Mouse (Mus musculus) ES-E14 (cell line): ENCODE data around the gene Spag8. TPM values are rescaled to one million over a fixed set of nuclear protein-coding genes. Genes with fewer than 3 reads are reported as not detected.

Source experiments
- DNase-seq: peaks from one replicate; pipeline ENCODE4 v3.0.0-alpha.2; 2013; ENCODE audit warnings: low read depth, low spot score
- H3K27ac ChIP-seq: 2 replicates; pipeline ENCODE4 v1.5.1; 2012; ENCODE audit warnings: low read depth, mild to moderate bottlenecking, low read length, moderate library complexity, mixed read lengths; ENCODE audit not compliant: poor library complexity, insufficient read depth, severe bottlenecking
- H3K36me3 ChIP-seq: 2 replicates; pipeline ENCODE4 v1.6.1; 2012; ENCODE audit warnings: mild to moderate bottlenecking, low read length, moderate library complexity, mixed read lengths; ENCODE audit not compliant: control insufficient read depth, poor library complexity, insufficient read depth, severe bottlenecking
- H3K4me1 ChIP-seq, 2 experiments: fragments of 150-350 bp in 1 of 2; sonication (generic) in 1 of 2; 2 replicates each; pipeline ENCODE4 v1.6.1; 2012; ENCODE audit warnings: low read length in 2 of 2, mild to moderate bottlenecking in 1 of 2, mixed read lengths in 1 of 2; ENCODE audit not compliant: control insufficient read depth in 2 of 2, insufficient read depth in 2 of 2, poor library complexity in 1 of 2
- H3K4me3 ChIP-seq, 2 experiments: fragments of 150-350 bp in 1 of 2; sonication (generic) in 1 of 2; 2 replicates each; pipeline ENCODE4 v1.5.1; 2012; ENCODE audit warnings: low read length in 2 of 2, low read depth in 1 of 2, mild to moderate bottlenecking in 1 of 2, mixed read lengths in 1 of 2; ENCODE audit not compliant: insufficient read depth in 1 of 2, poor library complexity in 1 of 2, severe bottlenecking in 1 of 2
- H3K9ac ChIP-seq: 2 replicates; pipeline ENCODE4 v1.6.1; 2012; ENCODE audit warnings: low read depth, mild to moderate bottlenecking, low read length, mixed read lengths; ENCODE audit not compliant: poor library complexity, insufficient read depth, severe bottlenecking
- H3K9me3 ChIP-seq: fragments of 150-350 bp; sonication (generic); 2 replicates; pipeline ENCODE4 v1.6.1; 2012; ENCODE audit warnings: low read depth, mild to moderate bottlenecking, low read length; ENCODE audit not compliant: control insufficient read depth, insufficient read depth
- CHD2 ChIP-seq: IDR thresholded peaks from 2 replicates; pipeline ENCODE4 v1.6.1; 2014; ENCODE audit warnings: mild to moderate bottlenecking, low read depth, low read length, inconsistent platforms
- HCFC1 ChIP-seq: IDR thresholded peaks from 2 replicates; pipeline ENCODE4 v1.6.1; 2012; ENCODE audit warnings: low read length, inconsistent platforms, borderline replicate concordance; ENCODE audit not compliant: insufficient read depth
- MAFK ChIP-seq: IDR thresholded peaks from 2 replicates; pipeline ENCODE4 v1.6.1; 2014; ENCODE audit warnings: mild to moderate bottlenecking, low read depth, low read length, inconsistent platforms; ENCODE audit not compliant: insufficient read depth
- ZC3H11A ChIP-seq: IDR thresholded peaks from 2 replicates; pipeline ENCODE4 v1.6.1; 2012; ENCODE audit warnings: low read depth, mild to moderate bottlenecking, inconsistent platforms, low read length, borderline replicate concordance
- ZNF384 ChIP-seq: IDR thresholded peaks from 2 replicates; pipeline ENCODE4 v1.6.1; 2012; ENCODE audit warnings: low read depth, low read length, inconsistent platforms
- in situ Hi-C, 2 experiments: fragments of 600-800 bp; cut with MboI; formaldehyde crosslinking; loops; one replicate each; pipeline ENCODE4 v1.15.1; 2025; ENCODE audit warnings: low sequenced_read_pairs in 2 of 2, inconsistent platforms in 1 of 2; ENCODE audit not compliant: unreplicated experiment in 2 of 2
- total RNA-seq: library from RNA; depleted of rRNA; stranded (reverse); fragments of 300-350 nt; gene quantifications from 2 replicates; pipeline ENCODE4 v1.2.3, GENCODE M21; 2012; rRNA removed

Spag8 gene
- total RNA-seq, 1 experiment, result 0.27 TPM

DNA sequence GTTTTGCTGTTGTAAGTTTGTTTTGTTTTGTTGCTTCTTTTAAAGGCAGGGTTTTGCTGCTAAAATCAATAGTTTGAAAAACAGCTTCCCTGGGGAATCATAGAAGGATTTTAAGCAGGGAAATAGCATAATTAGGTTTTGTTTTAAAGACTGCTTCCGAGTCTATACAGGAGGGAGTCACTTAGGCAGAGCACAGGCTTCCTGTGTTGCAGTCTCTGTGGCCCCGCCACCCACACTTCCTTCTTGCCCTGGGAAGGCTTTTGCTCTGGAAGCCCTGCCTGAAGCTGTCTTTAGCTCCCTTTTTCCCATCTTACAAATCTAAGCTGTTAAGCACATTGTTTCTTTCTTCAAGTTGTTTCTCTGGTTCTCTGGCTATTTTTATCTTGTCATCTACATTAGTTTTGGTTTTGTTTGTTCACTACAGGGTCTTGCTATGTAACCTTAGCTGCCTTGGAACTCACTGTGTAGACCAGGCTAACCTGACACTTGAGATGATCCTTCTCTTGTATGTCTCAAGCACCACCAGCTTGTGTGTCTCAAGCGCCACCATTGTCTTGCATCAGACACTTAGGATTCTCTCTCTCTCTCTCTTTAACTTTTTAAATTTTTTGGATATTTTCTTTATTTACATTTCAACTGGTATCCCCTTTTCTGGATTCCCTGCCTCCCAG, 40.2 kb downstream of the Spag8 start:
- no peak overlapping the region for H3K4me3 ChIP-seq
- H3K36me3 ChIP-seq, result no peaks in the 10 kb centered on the region
- H3K9ac ChIP-seq, result no peak overlapping the region
- in situ Hi-C loops, result no loop called here
- no peaks in the 10 kb centered on the region for H3K4me1 ChIP-seq
- no peaks in the 10 kb centered on the region for H3K9me3 ChIP-seq
- DNase-seq, result no peak
- H3K27ac ChIP-seq, result no peak overlapping the region
- TF ChIP-seq HCFC1, result no peak
- TF ChIP-seq MAFK, result no peak
- no peak for TF ChIP-seq ZNF384
- no peak for TF ChIP-seq ZC3H11A
- TF ChIP-seq CHD2, result no peak

- in situ Hi-C loops, result no loop called here
- TF ChIP-seq ZNF384 (no peak), HCFC1 (no peak), CHD2 (no peak), ZC3H11A (no peak), MAFK (no peak)
- Histone ChIP-seq H3K4me3 (no peak overlapping the region), H3K27ac (no peak overlapping the region), H3K4me1 (no peaks in the 10 kb centered on the region), H3K36me3 (no peaks in the 10 kb centered on the region), H3K9me3 (no peaks in the 10 kb centered on the region), H3K9ac (no peak overlapping the region)
- DNase-seq, result no peak
Observed at GRCm38 (mm10) chr4:43612534-43612933, 40.9 kb downstream of the Spag8 start.

- TF ChIP-seq CHD2, result no peak
- H3K27ac ChIP-seq, result no peak overlapping the region
- no peak for DNase-seq
- in situ Hi-C loops, result no loop called here
- H3K4me1 ChIP-seq, result no peaks in the 10 kb centered on the region
- H3K9me3 ChIP-seq, result no peaks in the 10 kb centered on the region
- no peaks in the 10 kb centered on the region for H3K36me3 ChIP-seq
- H3K9ac ChIP-seq, result no peak overlapping the region
- H3K4me3 ChIP-seq, result no peak overlapping the region
Observed at GRCm38 (mm10) chr4:43604751-43605685, 48.4 kb downstream of the Spag8 start.

GRCm38 (mm10) chr4:43604099-43604498, 49.3 kb downstream of the Spag8 start:
- Histone ChIP-seq H3K4me1 (no peaks in the 10 kb centered on the region), H3K9me3 (no peaks in the 10 kb centered on the region), H3K4me3 (no peak overlapping the region), H3K27ac (no peak overlapping the region), H3K9ac (no peak overlapping the region), H3K36me3 (no peaks in the 10 kb centered on the region)
- DNase-seq, result no peak
- in situ Hi-C loops, result no loop called here
- no peak for TF ChIP-seq MAFK

Other genes with a start within 250 kb of the Spag8 start
- 0.27 and 0.37 TPM in 2 replicates for gene Fam166b, start 224.5 kb downstream of the Spag8 start, total RNA-seq
- 11.0 and 12.4 TPM in 2 replicates for gene Tesk1, start 211.7 kb downstream of the Spag8 start, total RNA-seq
- gene Cd72, start 199.0 kb downstream of the Spag8 start, total RNA-seq, result 0.40 and 0.58 TPM in 2 replicates
- 0.31 TPM in 1 of 2 replicates, not detected in the other for gene Sit1, start 169.9 kb downstream of the Spag8 start, total RNA-seq
- 59.1 and 84.9 TPM in 2 replicates for gene Ccdc107, start 160.7 kb downstream of the Spag8 start, total RNA-seq
- gene Arhgef39, start 153.9 kb downstream of the Spag8 start, total RNA-seq, result 32.1 and 44.0 TPM in 2 replicates
- gene Car9, start 146.6 kb downstream of the Spag8 start, total RNA-seq, result 0.21 and 0.71 TPM in 2 replicates
- gene Tpm2, start 129.8 kb downstream of the Spag8 start, total RNA-seq, result 76.7 and 143 TPM in 2 replicates
- gene Creb3, start 91.3 kb downstream of the Spag8 start, total RNA-seq, result 51.0 and 55.2 TPM in 2 replicates
- gene Tln1, start 90.9 kb downstream of the Spag8 start, total RNA-seq, result 78.1 and 105 TPM in 2 replicates
- gene Rgp1, start 74.9 kb downstream of the Spag8 start, total RNA-seq, result 27.1 and 37.6 TPM in 2 replicates
- gene Gba2, start 74.7 kb downstream of the Spag8 start, total RNA-seq, result 8.9 and 10.8 TPM in 2 replicates
- gene Msmp, start 69.1 kb downstream of the Spag8 start, total RNA-seq, result 0.48 and 0.49 TPM in 2 replicates
- 2.4 and 7.1 TPM in 2 replicates for gene Npr2, start 21.7 kb downstream of the Spag8 start, total RNA-seq
- gene Hint2, start 2.9 kb upstream of the Spag8 start, total RNA-seq, result 46.0 and 72.9 TPM in 2 replicates
- 1.4 and 1.9 TPM in 2 replicates for gene Tmem8b, start 15.4 kb upstream of the Spag8 start, total RNA-seq
- gene Fam221b, start 15.6 kb upstream of the Spag8 start, total RNA-seq, result 9.3 and 13.3 TPM in 2 replicates
- not detected in 2 replicates for gene Olfr70, start 47.2 kb upstream of the Spag8 start, total RNA-seq
- gene Olfr71, start 56.7 kb upstream of the Spag8 start, total RNA-seq, result not detected in 2 replicates
- gene Hrct1, start 73.6 kb upstream of the Spag8 start, total RNA-seq, result 0.26 and 0.36 TPM in 2 replicates
- 0.62 and 3.2 TPM in 2 replicates for gene Spaar, start 76.4 kb upstream of the Spag8 start, total RNA-seq
- not detected in 2 replicates for gene Olfr159, start 117.4 kb upstream of the Spag8 start, total RNA-seq
- gene Olfr156, start 170.3 kb upstream of the Spag8 start, total RNA-seq, result not detected in 2 replicates
- gene Olfr157, start 186.6 kb upstream of the Spag8 start, total RNA-seq, result 0.09 TPM in 1 of 2 replicates, not detected in the other
- not detected in 2 replicates for gene Olfr155, start 198.0 kb upstream of the Spag8 start, total RNA-seq
- 4.0 and 6.3 TPM in 2 replicates for gene Reck, start 221.9 kb upstream of the Spag8 start, total RNA-seq